Mouse (Mus musculus) right cerebral cortex, postnatal 10 days (tissue): ENCODE data around the gene Arhgef33.
"Not testable (repeated sequence)": the region's sequence is repeated elsewhere in the genome, so short reads cannot be mapped to it uniquely, and the experiment has no call there.

Experiments used
- DNase-seq, 2 experiments: peaks; one replicate each; pipeline ENCODE4 v3.0.0; 2021; ENCODE audit warnings: low spot score in 2 of 2

Gene Arhgef33

DNA sequence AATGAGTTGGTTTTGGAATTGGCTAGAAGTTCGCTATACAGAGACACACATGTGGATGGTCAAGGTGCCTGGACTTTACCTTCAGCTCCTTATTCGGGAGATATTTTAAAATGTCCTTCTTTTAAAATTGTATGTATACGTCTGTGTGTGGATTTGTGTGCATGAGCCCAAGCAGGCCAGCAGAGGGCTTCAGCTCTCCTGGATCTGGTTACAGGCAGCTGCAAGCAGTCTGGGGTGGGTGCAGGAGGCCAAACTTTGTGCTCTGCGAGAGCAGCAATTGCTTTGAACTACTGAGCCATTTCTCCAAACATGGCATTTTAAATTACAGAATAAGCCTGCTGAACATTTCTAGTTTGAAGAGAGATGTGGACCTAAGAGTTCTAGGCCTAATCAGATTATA is 38.1 kb downstream of the Arhgef33 start:
- DNase-seq: peak in 1 of 2 experiments; percentile 38

DNA sequence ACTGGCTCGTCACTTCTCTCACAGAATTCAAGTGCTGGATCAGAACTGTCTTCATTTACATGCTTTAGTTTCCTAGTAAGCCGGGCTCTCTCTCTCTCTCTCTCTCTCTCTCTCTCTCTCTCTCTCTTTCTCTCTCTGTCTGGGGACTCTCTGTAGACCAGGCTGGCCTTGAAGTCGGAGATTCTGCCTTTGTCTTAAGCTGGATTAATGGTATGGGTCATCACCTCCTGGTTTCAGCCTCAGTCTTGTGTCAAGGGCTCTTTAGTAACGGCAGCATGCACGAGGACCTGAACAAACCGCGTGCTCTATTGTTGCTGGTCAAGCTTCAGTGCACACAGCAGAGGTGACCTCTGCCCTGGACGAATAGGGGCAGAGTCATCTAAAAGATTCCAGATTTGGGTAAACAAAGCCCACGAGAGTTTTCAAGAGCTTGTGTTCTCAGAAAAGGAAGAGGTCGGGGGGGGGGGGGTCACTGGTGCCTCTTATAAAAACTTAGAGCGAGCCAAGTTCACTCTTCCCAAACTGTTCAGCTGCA is 39.5 kb downstream of the Arhgef33 start:
- DNase-seq: peak in 1 of 2 experiments; percentile 10

- no peak for DNase-seq
These were observed 40.0 kb downstream of the Arhgef33 start for GRCm38 (mm10) chr17:80347234-80347633.

DNA sequence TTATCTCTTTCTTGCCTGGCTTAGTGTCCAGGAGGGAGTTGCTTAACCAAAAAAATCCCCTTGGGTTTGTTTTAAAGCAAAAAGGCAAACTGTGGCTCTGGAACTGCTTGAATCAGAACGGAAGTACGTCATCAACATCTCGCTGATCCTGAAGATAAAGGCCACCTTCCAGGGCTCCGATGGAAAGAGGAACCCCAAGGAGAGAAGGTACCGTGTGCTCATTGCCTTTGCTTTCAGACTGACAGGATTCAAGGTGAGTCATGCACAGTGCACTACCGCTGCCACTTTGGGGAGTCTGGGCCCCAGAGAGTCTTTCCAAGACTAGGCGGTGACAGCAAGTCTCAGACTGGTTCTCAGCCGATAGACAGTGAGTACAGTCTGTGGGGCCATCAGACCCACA is 53.0 kb downstream of the Arhgef33 start:
- DNase-seq: no peak

DNA sequence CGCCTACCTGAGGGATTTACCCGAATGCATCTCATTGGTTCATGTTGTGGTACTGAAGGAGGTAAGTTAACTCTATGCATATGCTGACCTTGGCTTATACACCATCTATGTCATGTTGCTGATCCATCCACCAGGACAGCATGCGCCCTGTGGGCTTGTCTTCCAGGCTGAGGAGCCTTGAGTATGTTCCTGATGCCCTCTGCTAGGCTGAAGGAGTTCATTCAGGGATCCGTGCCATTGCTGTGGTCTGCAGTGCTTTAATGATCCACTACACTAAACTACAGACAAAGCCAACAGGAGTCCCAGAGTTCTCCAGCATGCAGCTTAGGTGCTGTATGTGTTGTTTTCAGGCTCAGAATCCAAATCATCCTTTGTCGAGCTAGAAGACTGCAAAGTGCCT is 60.1 kb downstream of the Arhgef33 start:
- DNase-seq: peak; percentile 43 to 46

DNA sequence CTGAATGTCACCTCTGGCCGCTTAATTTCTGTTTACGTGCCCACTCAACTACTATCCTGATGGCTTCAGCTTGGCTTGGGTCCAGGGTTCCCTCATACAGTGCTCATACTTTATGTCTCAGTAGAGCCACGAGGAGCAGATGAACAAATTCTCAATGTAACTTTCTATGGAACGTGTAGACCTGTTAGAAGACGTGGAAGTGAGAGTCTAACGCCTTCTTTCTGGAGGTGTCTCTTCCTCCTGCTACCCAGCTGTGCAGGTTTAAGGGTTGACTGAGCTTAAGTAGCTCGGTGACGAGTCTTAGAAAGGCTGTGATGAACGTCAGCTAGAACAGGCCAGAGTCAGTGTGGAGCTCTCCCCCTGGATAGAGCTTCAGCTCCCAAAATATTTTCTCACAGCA is 61.4 kb downstream of the Arhgef33 start:
- DNase-seq: no peak

GRCm38 (mm10) chr17:80372989-80373725 is 66.0 kb downstream of the Arhgef33 start, which contains the start of gene Gm10190:
Gene Gm10190, minus strand, starts transcription at chr17:80373541.
- DNase-seq: peak; percentile 93 to 94

GRCm38 (mm10) chr17:80373726-80374096 is 66.5 kb downstream of the Arhgef33 start:
- DNase-seq: no peak

DNA sequence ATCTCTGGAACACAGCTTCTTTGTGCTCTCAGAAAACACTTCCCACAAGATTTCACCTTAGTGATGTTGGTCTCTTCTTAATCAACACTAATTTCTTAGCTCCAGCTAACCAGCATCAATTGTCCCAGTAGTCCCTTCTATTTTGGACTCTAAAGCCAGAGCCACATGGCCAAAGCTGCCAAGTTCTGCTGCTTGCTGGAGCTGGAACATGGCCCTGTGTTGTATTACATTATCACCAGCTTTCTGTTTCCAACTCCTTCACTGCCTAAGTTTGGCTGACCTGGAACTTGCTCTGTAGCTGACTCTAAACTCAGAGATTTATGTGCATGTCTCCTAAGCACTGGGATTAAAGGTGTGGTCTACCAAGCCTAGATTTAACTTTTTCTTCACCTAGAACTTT is 71.2 kb downstream of the Arhgef33 start:
- not testable (repeated sequence) for DNase-seq

- no peak for DNase-seq
These were observed 78.5 kb downstream of the Arhgef33 start for GRCm38 (mm10) chr17:80385671-80386070.

- no peak for DNase-seq
These were observed 82.8 kb downstream of the Arhgef33 start for GRCm38 (mm10) chr17:80390024-80390423.

- DNase-seq: peak; percentile 40 to 44
These were observed 84.5 kb downstream of the Arhgef33 start for GRCm38 (mm10) chr17:80391423-80392403.

DNA sequence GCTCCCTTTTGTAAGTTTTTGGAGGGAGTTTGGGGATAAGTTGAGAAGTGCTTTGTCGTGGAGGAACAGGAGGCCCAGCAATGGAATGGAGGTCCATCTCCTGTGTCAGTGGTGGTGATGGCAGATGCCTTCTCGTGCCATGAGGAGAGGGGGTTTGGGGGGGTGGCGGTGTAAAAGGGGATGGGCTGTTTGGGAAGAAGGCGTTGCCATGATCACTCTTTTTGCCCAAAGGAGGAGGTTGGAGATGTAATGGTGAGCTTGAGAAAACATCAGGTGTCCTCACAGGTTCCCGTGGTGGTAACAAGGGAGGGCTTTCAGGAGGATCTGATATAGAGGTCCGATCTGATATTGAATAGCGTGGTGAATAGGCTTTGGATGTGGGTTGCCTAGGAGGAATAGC is 91.0 kb downstream of the Arhgef33 start:
- no peak for DNase-seq

- no peak for DNase-seq
These were observed 104.0 kb downstream of the Arhgef33 start for GRCm38 (mm10) chr17:80411182-80411581.

- no peak for DNase-seq
These were observed 111.5 kb downstream of the Arhgef33 start for GRCm38 (mm10) chr17:80418572-80419210.

GRCm38 (mm10) chr17:80420998-80421397 is 113.8 kb downstream of the Arhgef33 start:
- DNase-seq: no peak

- peak; percentile 35 to 53 for DNase-seq
These were observed 119.0 kb downstream of the Arhgef33 start for GRCm38 (mm10) chr17:80426171-80426570.

GRCm38 (mm10) chr17:80426901-80427300 is 119.7 kb downstream of the Arhgef33 start:
- peak; percentile 36 to 51 for DNase-seq

- no peak for DNase-seq
These were observed 120.8 kb downstream of the Arhgef33 start for GRCm38 (mm10) chr17:80427966-80428365.

- no peak for DNase-seq
These were observed 124.8 kb downstream of the Arhgef33 start for GRCm38 (mm10) chr17:80431997-80432396.

DNA sequence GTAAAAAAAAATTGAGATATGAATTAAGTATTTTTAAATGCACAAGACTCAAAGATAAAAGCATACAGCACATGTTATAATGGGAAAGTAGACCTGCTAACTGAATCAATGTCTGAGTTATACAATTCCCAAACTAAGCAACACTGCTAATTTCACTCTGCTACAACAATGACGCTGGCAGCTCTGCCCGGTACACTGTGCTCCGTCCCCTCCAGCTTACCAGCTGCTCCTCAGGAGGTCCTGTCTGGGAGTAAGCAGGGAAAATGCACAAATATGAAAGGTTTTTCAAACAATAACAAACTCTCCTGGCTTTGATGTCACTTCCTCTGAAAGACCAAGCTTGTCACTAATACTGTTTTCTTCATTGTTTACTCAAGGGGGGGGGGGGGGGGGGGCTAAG is 127.2 kb downstream of the Arhgef33 start:
- DNase-seq: no peak

- DNase-seq: no peak
These were observed 128.5 kb downstream of the Arhgef33 start for GRCm38 (mm10) chr17:80435680-80436079.
